Mouse (Mus musculus): Measurements from ENCODE around the gene Fpr1.
"Not testable (repeated sequence)": the region's sequence is repeated elsewhere in the genome, so short reads cannot be mapped to it uniquely, and the experiment has no call there.

Fpr1 gene

DNA sequence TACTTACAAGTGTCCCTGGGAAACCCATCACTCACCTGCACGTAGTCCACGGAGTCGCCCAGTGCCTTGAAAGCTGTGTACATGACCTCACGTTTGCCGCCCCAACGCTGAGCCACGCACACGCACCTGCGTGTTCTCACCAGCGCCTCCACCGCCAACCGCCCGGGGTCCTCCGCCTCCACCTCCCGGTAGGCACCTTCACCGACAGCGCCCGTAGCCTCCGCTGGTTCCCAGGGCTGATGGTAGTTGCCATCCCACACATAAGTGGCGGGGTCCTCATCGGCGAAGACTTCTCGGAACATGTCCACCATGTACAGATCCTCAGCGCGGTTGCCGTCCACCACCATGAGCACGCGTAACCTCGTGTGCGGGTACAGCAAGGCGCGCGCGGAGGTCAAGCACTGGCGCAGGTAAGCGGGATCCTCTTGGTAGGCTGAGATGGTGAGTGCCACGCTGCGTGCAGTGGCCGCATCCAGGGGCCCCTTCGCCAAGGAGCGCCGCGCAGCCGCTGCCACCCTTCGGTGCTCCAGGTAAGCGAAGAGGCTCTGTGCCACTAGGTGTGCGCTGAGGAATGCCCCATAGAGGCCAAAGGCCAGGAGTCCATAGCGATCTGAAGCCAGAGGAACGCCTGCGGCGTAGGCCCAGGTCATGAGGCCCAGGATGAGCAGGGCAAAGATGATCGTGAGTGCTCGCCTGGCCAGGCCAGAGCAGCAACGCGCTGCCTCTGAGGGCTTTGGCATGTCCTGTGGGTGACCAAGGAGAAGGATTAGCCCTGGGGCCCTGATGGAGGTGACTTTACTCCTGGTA is 33.6 kb downstream of the Fpr1 start:
- DNase-seq (ENCODE audit: low spot score in 2 of 2): no peak

DNA sequence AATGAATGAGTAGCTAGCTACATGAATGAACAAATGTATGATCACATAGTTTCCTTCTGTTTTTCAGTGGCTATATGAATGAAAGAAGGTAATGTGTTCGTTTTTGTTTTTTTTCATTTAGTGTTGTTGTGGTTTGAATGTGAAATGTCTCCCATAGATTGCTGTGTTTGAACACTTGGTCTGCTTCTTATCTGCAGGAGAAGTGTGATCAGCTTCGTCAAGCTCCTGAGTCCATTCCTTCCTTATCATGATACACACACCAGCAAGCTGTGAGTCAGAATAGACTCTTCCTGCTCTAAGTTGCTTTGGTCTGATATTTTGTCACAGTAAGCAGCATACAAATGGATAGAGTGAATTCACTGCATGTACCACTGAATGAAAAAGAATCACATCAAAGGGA is 34.8 kb downstream of the Fpr1 start:
- no peak for DNase-seq (ENCODE audit: low spot score in 2 of 2)

DNA sequence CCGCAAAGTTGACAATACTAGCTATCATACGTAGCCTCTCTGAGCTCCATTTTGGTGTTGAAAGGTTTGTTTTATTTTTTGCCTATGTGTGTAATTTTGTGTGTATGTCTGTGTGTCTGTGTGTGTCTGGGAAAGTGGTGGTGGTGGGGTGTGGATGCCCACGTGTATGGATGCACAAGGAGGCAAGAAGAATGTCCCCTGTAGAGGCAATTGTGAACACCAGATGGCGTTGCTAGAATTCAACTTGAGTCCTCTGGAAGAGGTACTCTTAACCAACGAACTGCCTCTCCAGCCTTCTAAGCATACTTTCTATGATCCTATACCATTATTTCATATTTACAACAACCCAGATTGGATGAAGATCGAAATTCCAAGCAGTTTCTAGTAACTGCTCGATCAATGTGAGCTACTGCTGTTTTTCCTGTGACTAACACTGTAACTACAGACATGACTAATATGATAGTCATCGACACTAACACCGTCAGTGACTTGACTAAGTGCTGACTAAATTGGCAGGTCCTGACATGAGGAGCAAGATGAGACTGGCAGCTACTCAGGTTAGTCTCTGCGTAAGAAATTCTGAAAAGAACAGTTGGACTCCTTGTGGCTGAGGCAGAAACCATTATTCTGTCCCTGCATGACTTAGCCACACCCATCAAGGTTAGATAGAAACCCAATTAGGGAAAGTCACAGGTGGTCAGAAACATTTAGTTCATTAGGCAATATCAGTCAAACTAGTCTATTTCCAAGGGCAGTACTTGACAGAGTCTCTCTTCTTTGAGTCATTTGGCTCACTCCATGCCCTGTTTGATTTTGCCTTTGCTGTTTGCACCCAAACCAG is 38.3 kb downstream of the Fpr1 start:
- peak in 1 of 2 experiments; percentile 28 for DNase-seq (ENCODE audit: low spot score in 2 of 2)

DNA sequence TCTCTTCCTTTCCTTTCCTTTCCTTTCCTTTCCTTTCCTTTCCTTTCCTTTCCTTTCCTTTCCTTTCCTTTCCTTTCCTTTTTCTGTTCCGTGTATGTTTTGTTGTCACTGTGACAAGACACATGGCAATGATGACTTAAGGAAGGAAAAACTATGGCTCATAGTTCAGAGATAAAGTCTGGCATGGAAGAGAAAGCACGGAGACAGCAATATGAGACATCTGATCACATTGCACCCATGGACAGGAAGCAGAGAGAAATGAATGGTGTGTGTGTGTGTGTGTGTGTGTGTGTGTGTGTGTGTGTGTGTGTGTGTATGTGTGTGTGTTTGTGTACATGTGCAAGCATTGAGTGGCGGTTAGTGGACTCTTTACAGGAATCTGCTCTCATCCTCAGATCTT is 39.1 kb downstream of the Fpr1 start:
- not testable (repeated sequence) for DNase-seq (ENCODE audit: low spot score in 2 of 2)

DNA sequence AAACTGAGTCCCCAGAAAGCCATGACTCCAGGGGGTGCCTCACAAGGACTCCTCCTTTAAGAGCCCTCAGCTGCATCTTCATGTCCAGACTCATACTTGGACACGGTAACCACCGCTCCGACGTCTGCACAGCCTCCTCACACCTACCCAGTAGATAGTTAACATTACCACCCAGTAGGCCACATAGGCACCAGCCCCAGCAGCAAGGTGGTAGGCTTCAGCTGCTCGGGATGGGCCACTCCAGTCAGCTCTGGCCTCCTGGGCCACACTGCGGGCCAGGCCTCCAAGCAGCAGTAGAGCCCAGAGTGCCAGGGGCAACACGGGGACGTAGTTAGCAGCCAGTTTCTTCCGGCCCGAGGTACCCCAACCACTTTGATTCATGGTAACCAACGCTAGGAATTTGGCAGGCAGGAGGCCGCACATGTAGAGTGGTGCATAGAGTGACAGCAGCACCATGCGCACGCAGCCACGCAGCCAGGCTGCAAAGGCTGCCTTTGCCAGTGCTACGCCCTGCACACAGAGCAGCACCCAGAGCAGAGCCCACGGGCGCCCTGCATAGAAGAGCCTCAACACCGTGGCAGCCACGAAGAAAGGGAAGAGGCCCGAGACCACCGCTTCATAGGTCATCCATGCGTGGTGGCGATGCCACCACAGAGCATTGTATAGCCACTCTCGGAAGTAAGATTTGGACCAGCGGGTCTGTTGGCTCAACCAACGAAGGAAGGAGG is 40.0 kb downstream of the Fpr1 start:
- no peak for DNase-seq (ENCODE audit: low spot score in 2 of 2)

DNA sequence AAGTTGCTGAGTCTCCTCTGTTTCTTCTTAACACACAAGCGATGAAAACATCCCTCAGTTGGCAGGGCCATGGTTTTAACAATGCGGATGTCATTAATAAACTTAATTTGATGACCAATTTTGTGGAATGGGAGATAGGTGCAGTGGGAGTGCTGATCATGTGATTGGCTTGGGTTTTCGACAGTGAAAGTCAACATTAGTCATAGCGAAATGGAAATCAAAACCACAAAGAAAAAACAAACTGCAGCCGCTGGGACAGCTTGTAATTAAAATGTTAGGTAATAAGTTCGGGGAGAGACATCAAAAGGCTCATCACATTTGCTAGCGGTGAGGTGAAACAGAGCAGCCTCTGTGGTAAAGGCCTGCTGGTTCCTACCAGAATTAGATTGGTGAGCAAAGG is 42.9 kb downstream of the Fpr1 start:
- no peak for DNase-seq (ENCODE audit: low spot score in 2 of 2)

DNA sequence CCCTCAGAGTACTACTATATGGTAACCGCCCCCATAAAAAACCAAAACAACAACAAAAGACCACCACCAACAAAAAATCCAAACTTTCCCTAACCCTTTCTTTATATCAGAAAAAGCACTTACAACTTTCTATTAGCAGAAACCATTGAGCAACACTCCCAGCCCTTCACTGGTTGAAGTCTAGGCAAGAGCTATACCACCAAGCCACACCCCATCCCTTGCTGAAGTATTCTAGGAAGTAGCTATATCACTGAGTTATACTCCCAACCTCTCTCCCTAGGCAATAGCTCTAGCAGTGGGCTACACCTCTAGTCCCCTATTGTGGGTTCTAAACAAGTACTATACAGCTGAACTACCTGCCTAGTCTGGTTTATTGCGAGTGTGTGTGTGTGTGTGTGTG is 44.5 kb downstream of the Fpr1 start:
- no peak for DNase-seq (ENCODE audit: low spot score in 2 of 2)

DNA sequence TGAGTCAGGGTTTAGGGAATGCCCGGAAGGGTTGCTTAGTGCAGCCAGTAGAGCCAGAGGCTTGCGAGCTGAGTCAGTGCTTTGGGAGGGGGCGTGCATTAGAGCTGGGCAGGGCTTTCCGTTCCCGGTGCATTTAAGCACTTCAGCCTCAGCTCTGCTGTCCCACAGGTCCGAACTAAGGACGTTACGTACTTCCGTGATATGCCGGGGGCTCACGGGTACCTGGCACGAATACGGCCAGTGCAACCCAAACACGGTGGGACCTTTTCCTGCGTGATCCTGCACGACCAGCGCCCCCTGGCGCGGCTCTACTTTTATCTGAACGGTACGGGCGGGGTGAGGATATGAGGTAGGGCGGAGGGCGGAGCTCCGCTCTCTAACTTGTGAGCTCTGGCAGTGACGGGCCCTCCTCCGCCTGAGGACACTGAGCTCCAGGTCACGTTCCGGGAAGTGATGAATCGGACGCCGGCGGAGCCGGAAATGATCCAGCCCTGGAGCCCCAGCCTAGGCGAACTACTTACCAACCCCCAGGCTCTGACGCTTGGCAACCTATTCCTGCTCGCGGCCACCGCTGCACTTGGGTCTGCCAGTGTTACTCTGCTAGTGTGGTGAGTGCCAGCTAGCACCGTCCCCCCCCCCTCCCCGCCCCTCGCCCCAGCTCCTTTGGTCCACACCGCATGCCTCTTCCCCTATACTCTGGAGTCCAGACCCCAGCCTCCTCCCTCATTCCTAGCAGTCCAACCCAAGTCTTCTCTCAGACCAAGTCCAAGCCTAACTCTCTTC is 45.6 kb downstream of the Fpr1 start:
- peak; percentile 94 to 96 for DNase-seq (ENCODE audit: low spot score in 2 of 2)

DNA sequence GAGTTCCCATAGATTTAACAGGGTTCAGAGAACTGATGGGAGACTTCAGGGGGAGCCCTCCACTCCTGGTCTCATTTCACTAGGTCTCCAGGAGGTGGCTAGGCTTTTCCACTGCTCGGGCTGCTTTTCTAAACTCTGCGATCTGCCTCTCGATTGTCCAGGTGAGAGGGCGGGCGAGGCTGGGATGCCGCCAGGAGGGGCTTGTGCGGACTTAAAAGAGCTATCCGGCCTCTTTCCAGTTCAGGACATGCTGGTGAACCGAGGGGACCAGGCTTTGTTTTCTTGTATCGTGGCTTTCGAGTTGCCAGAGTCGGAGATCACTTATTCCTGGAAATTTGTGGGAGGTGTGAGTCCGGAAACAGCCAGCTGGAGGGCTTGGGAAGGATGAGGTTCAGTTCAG is 46.3 kb downstream of the Fpr1 start:
- DNase-seq (ENCODE audit: low spot score in 2 of 2): peak; percentile 25 to 33

DNA sequence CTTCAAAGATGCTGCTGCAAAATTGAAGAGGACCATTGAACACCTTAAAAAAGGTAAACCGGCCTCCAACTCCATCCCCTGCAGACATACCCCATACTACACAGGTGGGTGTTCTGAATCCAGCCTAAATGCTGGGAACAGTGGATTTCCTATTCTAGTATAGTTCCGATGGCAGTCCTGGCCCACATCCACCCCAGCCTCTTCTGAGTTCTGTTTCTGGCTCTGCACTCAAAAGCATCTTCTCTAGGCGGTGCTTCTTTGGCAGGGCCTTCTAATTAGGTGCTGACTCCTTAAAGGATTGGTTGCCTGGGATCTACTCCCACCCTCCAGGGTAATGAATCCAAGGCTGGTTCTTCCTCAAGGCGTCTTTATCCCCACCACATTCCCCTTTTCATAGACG is 47.6 kb downstream of the Fpr1 start:
- DNase-seq (ENCODE audit: low spot score in 2 of 2): no peak

DNA sequence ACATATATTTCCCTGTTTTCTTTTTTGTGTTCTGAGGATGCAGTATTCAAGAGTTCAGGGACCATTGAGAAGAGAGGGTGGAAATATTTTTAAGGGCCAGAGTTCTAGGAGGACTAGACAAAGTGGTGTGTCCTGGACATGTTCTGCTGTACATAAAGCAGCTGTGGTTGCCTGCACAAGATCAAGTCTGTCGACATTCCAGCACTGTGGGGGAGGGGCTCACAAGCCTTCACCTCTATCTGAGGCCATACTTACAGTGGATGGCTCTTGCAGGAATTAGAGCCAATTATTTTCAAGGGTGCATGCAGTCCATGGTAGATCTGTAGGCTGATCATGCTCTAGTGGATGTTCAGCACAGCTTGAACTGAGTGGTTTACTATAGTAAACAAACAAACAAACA is 48.8 kb downstream of the Fpr1 start:
- peak; percentile 40 to 50 for DNase-seq (ENCODE audit: low spot score in 2 of 2)

DNA sequence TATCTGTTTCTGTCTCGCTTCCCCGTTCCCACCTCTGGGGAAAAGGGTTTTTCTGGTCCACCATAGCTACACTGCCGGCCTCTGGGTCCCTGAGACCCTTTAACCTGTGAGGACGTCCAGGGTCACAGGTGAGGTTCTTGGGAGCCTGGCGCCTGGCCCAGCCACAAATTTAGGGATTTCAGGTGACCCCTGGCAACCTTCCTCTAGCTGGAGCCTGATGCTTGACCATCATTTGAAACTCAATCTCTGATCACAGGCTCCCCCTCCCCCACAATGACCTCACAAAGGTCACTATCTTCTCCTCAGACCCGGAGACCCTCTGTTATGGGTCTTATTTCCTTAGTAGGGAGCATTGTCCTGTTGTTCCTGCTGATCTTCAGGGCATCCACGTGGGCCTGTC is 53.0 kb downstream of the Fpr1 start:
- DNase-seq (ENCODE audit: low spot score in 2 of 2): no peak

DNA sequence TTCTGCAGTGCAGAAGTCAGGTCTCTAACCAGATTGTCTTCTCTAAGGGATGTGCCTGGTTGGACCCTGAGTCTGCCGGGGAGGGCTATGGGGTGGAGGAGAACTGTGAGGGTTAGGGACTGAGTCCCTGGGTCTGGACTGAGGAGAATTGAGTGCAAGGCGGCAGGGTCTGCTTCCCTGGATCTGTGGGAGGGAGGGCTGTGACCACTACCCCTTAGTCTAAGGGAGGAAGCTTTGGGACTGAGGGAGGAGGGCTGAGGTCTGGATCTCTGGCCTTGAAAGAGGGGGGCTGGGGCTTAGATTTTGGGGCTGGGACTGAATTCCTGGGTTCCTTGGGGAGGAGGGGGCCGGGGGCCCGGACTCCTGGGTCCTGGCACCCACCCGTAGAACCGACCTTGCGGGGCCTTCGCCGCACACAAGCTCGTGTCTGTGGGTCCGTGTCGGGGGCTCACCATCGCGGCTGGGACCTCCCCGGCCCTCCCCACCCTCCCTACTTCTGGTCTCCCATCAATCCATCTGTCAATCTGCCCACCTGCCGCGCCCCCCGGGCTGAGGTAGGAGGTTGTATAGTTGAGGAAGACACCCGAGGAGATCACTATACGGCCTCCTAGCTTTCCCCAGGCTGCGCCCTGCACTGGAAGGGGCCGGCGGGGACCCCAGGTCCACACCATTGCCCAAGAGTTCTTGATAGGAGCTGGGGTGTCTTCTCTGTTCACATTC is 53.8 kb downstream of the Fpr1 start:
- DNase-seq (ENCODE audit: low spot score in 2 of 2): no peak

DNA sequence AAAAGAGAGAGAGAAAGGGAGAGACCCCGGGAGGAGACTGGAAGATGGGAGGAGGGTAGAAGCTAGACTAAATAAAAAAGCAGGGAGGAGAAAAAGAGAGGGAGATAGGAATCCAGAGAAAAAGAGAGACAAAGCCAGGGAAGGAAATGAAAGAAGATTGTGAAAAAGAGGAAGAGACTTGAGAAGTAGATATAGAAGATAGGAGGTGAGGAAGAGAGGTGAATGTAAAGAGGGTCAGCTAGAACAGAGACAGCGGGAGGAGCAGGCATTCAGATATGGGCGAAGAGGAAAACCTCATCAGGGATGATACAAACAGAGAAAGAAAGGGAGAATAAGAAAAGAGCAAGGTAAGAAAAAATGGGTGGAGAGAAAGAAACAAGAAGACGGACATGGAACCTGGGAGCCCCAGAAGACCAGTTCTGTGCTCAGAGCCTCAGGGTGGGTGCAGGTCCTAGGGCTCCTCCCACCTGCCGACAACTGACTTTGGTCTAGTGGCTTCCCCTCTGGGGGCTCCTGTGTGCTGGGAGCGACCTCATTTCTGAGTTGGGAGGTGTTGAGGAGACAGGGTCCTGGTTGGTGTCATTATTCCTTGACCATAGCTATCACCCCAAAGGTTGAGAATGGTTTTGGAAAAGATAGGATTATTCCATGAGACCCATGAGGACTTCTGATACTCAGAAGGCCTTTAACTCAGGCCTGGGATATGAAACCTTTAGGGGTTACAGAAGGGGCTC is 54.5 kb downstream of the Fpr1 start:
- no peak for DNase-seq (ENCODE audit: low spot score in 2 of 2)

DNA sequence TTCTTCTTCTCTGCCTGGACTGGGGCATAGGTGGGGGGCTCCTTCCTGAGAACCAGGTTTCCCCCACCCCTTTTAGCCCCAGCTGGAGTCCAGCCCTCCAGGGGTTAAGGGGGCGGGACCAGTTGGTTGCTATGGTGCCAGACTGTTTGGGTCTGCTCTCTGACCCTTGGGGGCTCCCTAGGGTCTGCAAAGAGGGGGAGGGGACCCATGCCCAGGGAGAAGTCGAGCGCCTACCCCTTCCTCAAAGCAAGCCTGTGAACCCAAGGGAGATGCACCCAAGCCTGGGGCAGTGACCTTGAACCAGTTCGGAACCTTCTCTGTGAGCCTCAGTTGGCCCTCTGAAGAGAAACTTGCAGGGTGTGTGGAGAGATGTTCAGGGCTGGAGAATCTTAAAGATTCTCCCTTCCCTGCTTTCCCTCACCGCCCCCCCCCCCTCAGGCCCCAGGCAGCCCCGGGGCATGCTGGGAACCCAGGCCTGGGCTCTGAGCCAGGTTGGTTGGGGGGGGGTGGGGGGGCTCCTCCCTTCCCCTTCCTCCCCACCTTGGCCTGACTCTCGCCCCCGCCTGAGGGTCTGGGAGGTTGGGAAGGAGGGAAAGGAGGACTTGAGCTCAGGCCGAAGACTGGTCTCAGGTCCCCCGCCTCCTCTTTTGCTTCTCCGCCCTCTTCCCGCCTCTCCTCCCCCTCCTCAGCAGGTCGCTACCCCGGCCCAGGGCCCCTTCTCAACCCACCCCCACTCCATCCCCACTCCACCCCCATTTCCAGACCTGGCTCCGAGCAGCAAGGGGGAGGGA is 55.4 kb downstream of the Fpr1 start:
- DNase-seq (ENCODE audit: low spot score in 2 of 2): peak; percentile 39 to 43

DNA sequence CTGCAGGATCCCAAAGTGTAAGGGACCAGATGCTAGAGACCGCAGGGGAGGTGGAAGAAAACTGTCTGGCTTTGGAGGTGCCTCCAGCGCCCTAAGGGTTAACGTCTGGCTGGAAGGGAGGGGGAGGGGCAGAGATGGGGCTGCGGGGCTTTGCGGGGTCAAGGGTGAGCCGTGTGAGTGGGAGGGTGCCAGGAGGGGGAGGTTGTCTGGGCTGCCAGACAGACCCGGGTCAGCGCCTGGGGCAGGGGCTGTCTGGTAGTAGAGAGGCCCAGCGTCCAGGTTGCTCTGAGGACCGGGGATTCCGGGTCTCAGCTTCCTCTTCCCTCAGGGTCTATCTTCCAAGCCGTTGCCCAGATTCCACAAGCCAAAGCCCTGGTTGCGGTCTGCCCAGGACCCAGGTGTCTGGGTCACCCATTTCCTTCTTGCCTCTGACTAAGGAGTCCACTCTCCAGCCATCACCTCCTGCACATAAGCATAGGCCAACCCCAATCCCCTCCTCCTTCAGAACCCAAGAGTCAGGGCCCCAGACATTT is 56.0 kb downstream of the Fpr1 start:
- DNase-seq (ENCODE audit: low spot score in 2 of 2): peak; percentile 25 to 58

DNA sequence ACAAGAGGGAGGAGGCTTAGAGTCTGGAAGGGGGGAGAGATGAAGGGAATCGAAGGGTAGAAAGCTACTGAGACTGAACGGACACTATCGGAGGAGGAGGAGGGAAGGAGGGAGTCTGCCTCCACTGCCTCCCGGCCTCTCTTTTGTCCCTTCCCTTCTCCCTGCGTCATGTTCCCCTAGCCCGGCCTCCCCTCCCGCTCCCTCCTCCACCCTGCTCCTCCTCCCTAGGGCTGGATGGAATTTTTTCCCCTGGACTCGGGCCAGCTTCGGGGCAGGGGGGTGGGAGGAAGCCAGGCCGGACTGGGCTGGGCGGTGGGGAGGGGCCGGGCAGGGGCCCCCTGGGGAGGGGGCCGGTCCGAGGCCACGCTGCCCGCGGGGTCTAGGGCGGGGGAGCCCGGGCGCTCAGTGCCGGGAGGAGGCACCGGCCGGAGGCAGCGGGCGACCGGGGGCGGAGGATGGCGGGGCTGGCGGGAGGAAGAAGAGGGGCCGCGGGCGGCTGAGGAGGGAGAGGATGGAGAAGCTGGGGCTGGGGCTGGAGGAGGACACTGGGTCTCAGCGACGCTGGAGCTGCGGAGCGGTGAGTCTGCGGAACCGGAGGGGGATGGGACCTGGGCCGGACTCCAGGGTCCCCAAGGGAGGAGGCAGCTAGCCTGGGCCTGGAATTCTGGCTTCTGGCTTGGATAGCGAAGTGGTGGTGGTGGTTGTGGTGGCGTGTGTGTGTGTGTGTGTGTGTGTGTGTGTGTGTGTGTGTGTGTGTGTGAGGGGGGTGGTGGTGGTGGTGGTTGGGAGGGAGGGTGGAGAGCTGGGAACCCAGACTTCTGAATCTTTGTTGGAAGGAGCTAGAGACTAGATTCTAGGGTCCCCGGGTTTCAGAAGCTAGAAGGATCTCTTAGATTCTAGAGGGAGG is 56.7 kb downstream of the Fpr1 start, which contains the start of gene Spaca6:
Spaca6 (plus strand) TSS at position 408 of the 907 bp plus-strand sequence.
- peak; percentile 80 to 94 for DNase-seq (ENCODE audit: low spot score in 2 of 2)

Measured in urinary bladder, adult 18-20 months (tissue).